Mouse (Mus musculus) forebrain, embryonic 16.5 days (tissue): Measurements from ENCODE around the gene Icam1. TPM values are rescaled to one million over a fixed set of nuclear protein-coding genes. Genes with fewer than 3 reads are reported as not detected.

Experiments used
- ATAC-seq: fragments of 200-750 bp; cut with Nextera tagmentation; 2 replicates; pipeline ENCODE4 v1.8.0; 2017; ENCODE audit warnings: mild to moderate bottlenecking, moderate library complexity
- H3K27ac ChIP-seq: fragments of 300-500 bp; sonication (generic); 2 replicates; pipeline ENCODE4 v1.5.1; 2014; ENCODE audit warnings: low read length, control low read depth
- H3K27me3 ChIP-seq: fragments of 300-500 bp; sonication (generic); replicated peaks from 2 replicates; pipeline ENCODE4 v1.6.1; 2014; ENCODE audit warnings: low read length; ENCODE audit not compliant: control insufficient read depth, insufficient read depth
- H3K36me3 ChIP-seq: fragments of 300-500 bp; sonication (generic); 2 replicates; pipeline ENCODE4 v1.6.1; 2014; ENCODE audit not compliant: control insufficient read depth, insufficient read depth
- H3K4me1 ChIP-seq: fragments of 300-500 bp; sonication (generic); replicated peaks from 2 replicates; pipeline ENCODE4 v1.6.1; 2014; ENCODE audit warnings: low read length; ENCODE audit not compliant: control insufficient read depth, insufficient read depth
- H3K4me2 ChIP-seq: fragments of 300-500 bp; sonication (generic); 2 replicates; pipeline ENCODE4 v1.6.1; 2014; ENCODE audit warnings: mild to moderate bottlenecking, low read length, control low read depth
- H3K4me3 ChIP-seq: fragments of 300-500 bp; sonication (generic); replicated peaks from 2 replicates; pipeline ENCODE4 v1.5.1; 2014; ENCODE audit warnings: mild to moderate bottlenecking, low read length, control low read depth
- H3K9ac ChIP-seq: fragments of 300-500 bp; sonication (generic); replicated peaks from 2 replicates; pipeline ENCODE4 v1.6.1; 2014; ENCODE audit warnings: low read depth, low read length, control low read depth
- H3K9me3 ChIP-seq: fragments of 300-500 bp; sonication (generic); 2 replicates; pipeline ENCODE4 v1.6.1; 2016; ENCODE audit warnings: low read length; ENCODE audit not compliant: control insufficient read depth
- WGBS: fragments of 180-500 bp; shearing (Covaris S2); extraction: QIAGEN DNeasy Blood & Tissue Kit; methylation state at CpG from one replicate; pipeline ENCODE4 v1.1.7; 2014; 5-methylcytosine and 5-hydroxymethylcytosine counted together
- polyA plus RNA-seq: library from polyadenylated mRNA; unstranded; fragments of >200 nt; fragmentation: Nextera tagmentation; extraction: Ambion mirVana; gene quantifications from 2 replicates; pipeline ENCODE4 v1.2.1, GENCODE M21; 2015

Icam1 gene
- polyA plus RNA-seq, 1 experiment from 2014 or later, result 3.3 TPM

- no peak for ATAC-seq
- 60% methylated on average over 8 of the region's 8 CpGs for WGBS
- peaks cover 29% of the 10 kb centered on the region for H3K4me1 ChIP-seq
- H3K36me3 ChIP-seq, result no peaks in the 10 kb centered on the region
- H3K27ac ChIP-seq, result no peak overlapping the region
- H3K4me3 ChIP-seq, result no peak overlapping the region
- no peaks in the 10 kb centered on the region for H3K9me3 ChIP-seq
- H3K27me3 ChIP-seq, result peaks cover 37% of the 10 kb centered on the region
- no peak overlapping the region for H3K9ac ChIP-seq
- H3K4me2 ChIP-seq, result no peak overlapping the region
Measured at GRCm38 (mm10) chr9:21027774-21028290, 12.0 kb downstream of the Icam1 start.

- Histone ChIP-seq H3K9me3 (no peaks in the 10 kb centered on the region), H3K4me2 (no peak overlapping the region), H3K4me1 (peaks cover 37% of the 10 kb centered on the region), H3K4me3 (no peak overlapping the region), H3K27me3 (peaks cover 45% of the 10 kb centered on the region), H3K9ac (no peak overlapping the region), H3K27ac (no peak overlapping the region), H3K36me3 (no peaks in the 10 kb centered on the region)
- 73% methylated on average over 6 of the region's 6 CpGs for WGBS
- ATAC-seq, result no peak
Measured at GRCm38 (mm10) chr9:21028560-21029110, 12.8 kb downstream of the Icam1 start.

GRCm38 (mm10) chr9:21029291-21030054 is 13.7 kb downstream of the Icam1 start, which contains the start of gene Icam4:
Gene Icam4, plus strand, starts transcription at chr9:21029373.
- 3% methylated on average over 37 of the region's 37 CpGs for WGBS
- Histone ChIP-seq H3K9me3 (no peaks in the 10 kb centered on the region), H3K4me2 (peak within 1 kb of the TSS; percentile 41; the same call in 1 of the 2 replicates), H3K4me3 (peak within 1 kb of the TSS; percentile 21), H3K27me3 (peaks cover 50% of the 10 kb centered on the region), H3K36me3 (no peaks in the 10 kb centered on the region), H3K4me1 (peaks cover 37% of the 10 kb centered on the region), H3K9ac (no peak within 1 kb of the TSS), H3K27ac (no peak within 1 kb of the TSS)
- ATAC-seq, result no peak

- Histone ChIP-seq H3K27ac (no peak overlapping the region), H3K27me3 (peaks cover 57% of the 10 kb centered on the region), H3K9me3 (no peaks in the 10 kb centered on the region), H3K4me3 (no peak overlapping the region), H3K4me1 (peaks cover 38% of the 10 kb centered on the region), H3K9ac (no peak overlapping the region), H3K36me3 (no peaks in the 10 kb centered on the region), H3K4me2 (peak overlapping the region; percentile 99; the same call in 1 of the 2 replicates)
- WGBS, result 21% methylated on average over 22 of the region's 22 CpGs
- ATAC-seq, result no peak
Measured at GRCm38 (mm10) chr9:21030055-21030600, 14.3 kb downstream of the Icam1 start.

- Histone ChIP-seq H3K9me3 (no peaks in the 10 kb centered on the region), H3K27me3 (peaks cover 64% of the 10 kb centered on the region), H3K9ac (no peak overlapping the region), H3K4me2 (peak overlapping the region; percentile 99), H3K27ac (no peak overlapping the region), H3K4me1 (peaks cover 42% of the 10 kb centered on the region), H3K36me3 (no peaks in the 10 kb centered on the region), H3K4me3 (peak overlapping the region; percentile 61)
- WGBS, result 0% methylated on average over 13 of the region's 13 CpGs
- ATAC-seq, result peak; percentile 37
Measured at GRCm38 (mm10) chr9:21030781-21031250, 15.0 kb downstream of the Icam1 start.

GRCm38 (mm10) chr9:21031251-21031895 is 15.6 kb downstream of the Icam1 start:
- no peaks in the 10 kb centered on the region for H3K36me3 ChIP-seq
- H3K27me3 ChIP-seq, result peaks cover 69% of the 10 kb centered on the region
- peak overlapping the region; percentile 61 for H3K4me3 ChIP-seq
- no peaks in the 10 kb centered on the region for H3K9me3 ChIP-seq
- no peak overlapping the region for H3K27ac ChIP-seq
- peak; percentile 75 for ATAC-seq
- peak overlapping the region; percentile 64 for H3K9ac ChIP-seq
- H3K4me1 ChIP-seq, result peaks cover 42% of the 10 kb centered on the region
- H3K4me2 ChIP-seq, result peak overlapping the region; percentile 99
- under 1% methylated on average over 36 of the region's 36 CpGs for WGBS

- Histone ChIP-seq H3K4me2 (peak within 1 kb of the TSS; percentile 99), H3K4me1 (peaks cover 48% of the 10 kb centered on the region), H3K27me3 (peaks cover 75% of the 10 kb centered on the region), H3K4me3 (peak within 1 kb of the TSS; percentile 61), H3K27ac (no peak within 1 kb of the TSS), H3K36me3 (no peaks in the 10 kb centered on the region), H3K9ac (peak within 1 kb of the TSS; percentile 64), H3K9me3 (no peaks in the 10 kb centered on the region)
- peak; percentile 68 for ATAC-seq
- under 1% methylated on average over 35 of the region's 35 CpGs for WGBS
Measured at GRCm38 (mm10) chr9:21031896-21032351, 16.1 kb downstream of the Icam1 start, which contains the start of gene Icam5. Gene Icam5, plus strand, starts transcription at chr9:21032073.

- Histone ChIP-seq H3K4me3 (peak overlapping the region; percentile 61), H3K27me3 (peaks cover 80% of the 10 kb centered on the region), H3K27ac (no peak overlapping the region), H3K4me1 (peaks cover 52% of the 10 kb centered on the region), H3K9me3 (no peaks in the 10 kb centered on the region), H3K36me3 (no peaks in the 10 kb centered on the region), H3K9ac (peak overlapping the region; percentile 64; the same call in 1 of the 2 replicates), H3K4me2 (peak overlapping the region; percentile 99)
- ATAC-seq, result no peak
- 2% methylated on average over 7 of the region's 7 CpGs for WGBS
Measured at GRCm38 (mm10) chr9:21032491-21032890, 16.7 kb downstream of the Icam1 start.
